Mouse (Mus musculus) liver, embryonic 14.5 days (tissue): Measurements from ENCODE around the gene Atp8a2.

Experiments
- CTCF ChIP-seq: IDR thresholded peaks from 2 replicates; pipeline ENCODE4 v1.5.1; 2016; ENCODE audit warnings: antibody characterized with exemption, low read depth, control low read depth
- EP300 ChIP-seq: IDR thresholded peaks from 2 replicates; pipeline ENCODE4 v1.6.1; 2016; ENCODE audit warnings: antibody characterized with exemption, low read depth

GRCm38 (mm10) chr14:59780391-59780790 is 416.6 kb downstream of the Atp8a2 start:
- TF ChIP-seq CTCF (no peak), EP300 (no peak)
